Mouse (Mus musculus) hindbrain, embryonic 13.5 days (tissue): ENCODE results near the gene Cblc. TPM values are rescaled to one million over a fixed set of nuclear protein-coding genes. Genes with fewer than 3 reads are reported as not detected.

Experiments
- ATAC-seq: fragments of 200-750 bp; cut with Nextera tagmentation; 2 replicates; pipeline ENCODE4 v1.8.0; 2017; ENCODE audit warnings: moderate TSS enrichment; ENCODE audit not compliant: low FRiP score
- H3K27ac ChIP-seq: fragments of 300-500 bp; sonication (generic); 2 replicates; pipeline ENCODE4 v1.5.1; 2015; ENCODE audit warnings: inconsistent platforms, mild to moderate bottlenecking, moderate library complexity
- H3K27me3 ChIP-seq: fragments of 300-500 bp; sonication (generic); 2 replicates; pipeline ENCODE4 v1.6.1; 2015; ENCODE audit warnings: mild to moderate bottlenecking, inconsistent platforms
- H3K36me3 ChIP-seq: fragments of 300-500 bp; sonication (generic); 2 replicates; pipeline ENCODE4 v1.6.1; 2015; ENCODE audit warnings: mild to moderate bottlenecking, inconsistent platforms
- H3K4me1 ChIP-seq: fragments of 300-500 bp; sonication (generic); replicated peaks from 2 replicates; pipeline ENCODE4 v1.6.1; 2015; ENCODE audit warnings: inconsistent platforms
- H3K4me2 ChIP-seq: fragments of 300-500 bp; sonication (generic); 2 replicates; pipeline ENCODE4 v1.6.1; 2015; ENCODE audit warnings: inconsistent platforms, mild to moderate bottlenecking, moderate library complexity
- H3K4me3 ChIP-seq: fragments of 300-500 bp; sonication (generic); 2 replicates; pipeline ENCODE4 v1.5.1; 2015; ENCODE audit warnings: mild to moderate bottlenecking, inconsistent platforms
- H3K9ac ChIP-seq: fragments of 300-500 bp; sonication (generic); 2 replicates; pipeline ENCODE4 v1.6.1; 2015; ENCODE audit warnings: mild to moderate bottlenecking, inconsistent platforms
- H3K9me3 ChIP-seq: fragments of 300-500 bp; sonication (generic); 2 replicates; pipeline ENCODE4 v1.6.1; 2016; ENCODE audit warnings: inconsistent platforms
- WGBS: fragments of 180-500 bp; shearing (Covaris S2); methylation state at CpG from one replicate; pipeline ENCODE4 v1.1.7; 2015; 5-methylcytosine and 5-hydroxymethylcytosine counted together
- polyA plus RNA-seq: library from polyadenylated mRNA; unstranded; fragments of >200 nt; fragmentation: Nextera tagmentation; extraction: Ambion mirVana; gene quantifications from 2 replicates; pipeline ENCODE4 v1.2.1, GENCODE M21; 2015

Gene Cblc
- polyA plus RNA-seq, 1 experiment from 2014 or later, result not detected

GRCm38 (mm10) chr7:19829694-19830093 lies 33.1 kb upstream of the Cblc start:
- peaks cover 9% of the 10 kb centered on the region for H3K27me3 ChIP-seq
- H3K27ac ChIP-seq, result no peak overlapping the region
- H3K36me3 ChIP-seq, result no peaks in the 10 kb centered on the region
- H3K9ac ChIP-seq, result no peak overlapping the region
- no peak for ATAC-seq
- H3K4me3 ChIP-seq, result no peak overlapping the region
- H3K4me1 ChIP-seq, result no peaks in the 10 kb centered on the region
- 83% methylated on average over 3 of the region's 3 CpGs for WGBS
- no peak overlapping the region for H3K4me2 ChIP-seq
- H3K9me3 ChIP-seq, result no peaks in the 10 kb centered on the region

DNA sequence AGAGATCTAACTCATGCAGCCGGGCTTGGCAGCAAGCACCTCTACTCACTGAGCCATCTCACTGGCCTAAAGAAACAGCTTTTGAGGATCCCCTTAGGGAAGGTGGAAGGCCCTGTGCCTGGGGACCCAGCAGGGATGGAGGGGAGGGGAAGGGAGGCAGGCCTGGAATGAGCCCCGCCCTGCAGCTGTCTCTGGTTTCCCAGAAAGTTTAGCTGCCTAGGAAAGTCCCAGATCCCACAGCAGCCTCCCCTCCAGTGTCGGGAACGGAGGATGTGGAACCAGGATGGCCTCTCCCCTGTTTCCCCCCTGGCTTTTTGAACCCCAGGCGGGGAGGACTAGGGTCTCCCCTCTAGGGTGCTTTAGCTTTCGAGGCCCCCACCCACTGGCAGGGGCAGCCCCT lies 30.1 kb upstream of the Cblc start:
- Histone ChIP-seq H3K4me1 (peaks cover 12% of the 10 kb centered on the region), H3K9ac (no peak overlapping the region), H3K27ac (no peak overlapping the region), H3K27me3 (peaks cover 37% of the 10 kb centered on the region), H3K4me3 (no peak overlapping the region), H3K4me2 (no peak overlapping the region), H3K9me3 (no peaks in the 10 kb centered on the region), H3K36me3 (no peaks in the 10 kb centered on the region)
- WGBS, result 48% methylated on average over 6 of the region's 6 CpGs
- ATAC-seq, result no peak

DNA sequence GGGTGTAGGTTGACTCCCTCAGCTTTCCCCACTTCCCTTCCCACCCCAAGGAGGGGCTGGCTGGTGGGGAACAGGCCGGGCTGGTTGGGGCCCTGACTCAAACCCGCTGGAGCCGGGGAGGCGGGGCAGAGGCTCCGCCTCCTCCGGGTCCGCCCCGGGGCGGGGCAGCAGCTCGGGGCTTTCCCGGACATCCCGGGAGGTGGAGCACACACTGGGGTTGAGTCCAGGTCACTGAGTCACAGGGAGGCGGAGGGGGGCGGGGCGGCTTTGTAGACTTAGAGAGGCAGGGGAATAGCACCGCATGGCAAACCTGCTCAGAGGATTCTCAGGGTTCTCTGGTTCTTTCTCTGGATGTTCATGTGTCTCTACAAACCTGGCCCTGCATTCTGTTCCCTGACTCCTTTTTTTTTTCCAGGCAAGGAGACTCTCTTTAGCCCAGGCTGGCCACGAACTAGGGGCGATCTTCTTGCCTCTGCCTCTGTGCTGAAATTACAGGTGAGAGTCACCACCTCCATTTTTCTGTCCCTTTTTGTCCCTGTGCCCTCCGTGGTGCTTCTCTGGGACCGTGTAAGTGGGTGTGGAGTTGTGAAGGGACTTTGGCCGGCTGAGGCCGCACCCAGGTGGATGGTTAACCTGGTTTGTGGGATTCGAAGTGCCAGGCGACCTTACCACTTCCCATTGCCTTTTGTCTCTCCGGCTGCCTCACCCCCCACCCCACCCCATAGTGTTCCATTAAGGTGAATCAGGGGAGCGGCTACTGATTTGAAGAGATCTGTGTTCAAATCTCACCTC lies 27.8 kb upstream of the Cblc start:
- peak overlapping the region; percentile 34 for H3K4me2 ChIP-seq
- H3K9ac ChIP-seq, result no peak overlapping the region
- peaks cover 57% of the 10 kb centered on the region for H3K27me3 ChIP-seq
- H3K36me3 ChIP-seq, result no peaks in the 10 kb centered on the region
- 0 out of 2 replicates have a peak, but pooled peaks cover 4% of the 10 kb centered on the region for H3K9me3 ChIP-seq
- no peak overlapping the region for H3K27ac ChIP-seq
- 25% methylated on average over 22 of the region's 26 CpGs for WGBS
- no peak overlapping the region for H3K4me3 ChIP-seq
- peaks cover 12% of the 10 kb centered on the region for H3K4me1 ChIP-seq
- no peak for ATAC-seq

DNA sequence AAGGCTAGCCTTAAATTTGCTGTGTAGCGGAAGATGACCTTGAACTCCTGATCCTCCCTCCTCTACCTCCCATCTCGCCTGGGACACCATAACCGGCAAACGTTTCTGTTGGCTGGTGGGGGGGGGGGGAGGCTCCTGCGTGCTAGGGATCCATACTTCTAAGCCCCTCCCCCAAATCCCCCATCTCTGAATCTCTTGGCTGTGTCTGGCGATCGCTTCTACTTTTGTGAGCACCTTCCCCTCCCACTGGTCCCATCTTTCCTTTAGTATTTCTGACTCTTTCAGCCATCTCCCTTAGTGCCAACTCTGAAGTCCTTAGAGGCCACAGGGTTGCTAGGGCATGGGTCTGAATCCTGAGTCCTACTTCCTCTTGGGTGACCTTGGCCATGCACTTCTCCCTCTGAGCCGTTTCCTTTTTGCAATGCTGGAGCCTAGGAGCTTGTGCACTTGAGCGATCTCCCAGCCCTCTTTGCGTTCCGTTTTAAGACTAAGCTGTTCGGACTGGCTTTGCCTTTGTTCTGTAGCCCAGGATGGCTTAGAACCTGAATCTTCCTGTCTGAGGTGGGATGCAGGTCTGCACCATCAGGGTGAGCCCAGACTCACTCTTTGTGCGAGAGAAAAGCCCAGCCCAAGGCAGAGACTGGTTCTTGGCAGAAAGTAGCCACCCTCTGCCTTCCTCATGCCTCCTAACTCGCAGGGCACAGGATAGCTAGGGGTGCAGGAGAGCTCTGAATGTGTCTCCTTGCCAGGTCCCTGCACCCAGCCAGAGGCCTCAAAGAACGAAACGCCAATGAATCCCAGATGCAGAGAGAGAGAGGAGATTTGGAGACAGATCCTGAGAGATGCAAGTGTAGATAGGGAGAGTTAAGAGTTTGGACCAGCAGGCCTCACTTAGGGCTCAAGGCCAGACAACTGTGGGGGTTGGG lies 26.9 kb upstream of the Cblc start:
- Histone ChIP-seq H3K4me1 (peaks cover 12% of the 10 kb centered on the region), H3K9ac (no peak overlapping the region), H3K36me3 (no peaks in the 10 kb centered on the region), H3K27me3 (peaks cover 65% of the 10 kb centered on the region), H3K4me3 (no peak overlapping the region), H3K4me2 (peak overlapping the region; percentile 34; the same call in 1 of the 2 replicates), H3K27ac (no peak overlapping the region), H3K9me3 (0 out of 2 replicates have a peak, but pooled peaks cover 4% of the 10 kb centered on the region)
- ATAC-seq, result no peak
- 27% methylated on average over 16 of the region's 16 CpGs for WGBS

DNA sequence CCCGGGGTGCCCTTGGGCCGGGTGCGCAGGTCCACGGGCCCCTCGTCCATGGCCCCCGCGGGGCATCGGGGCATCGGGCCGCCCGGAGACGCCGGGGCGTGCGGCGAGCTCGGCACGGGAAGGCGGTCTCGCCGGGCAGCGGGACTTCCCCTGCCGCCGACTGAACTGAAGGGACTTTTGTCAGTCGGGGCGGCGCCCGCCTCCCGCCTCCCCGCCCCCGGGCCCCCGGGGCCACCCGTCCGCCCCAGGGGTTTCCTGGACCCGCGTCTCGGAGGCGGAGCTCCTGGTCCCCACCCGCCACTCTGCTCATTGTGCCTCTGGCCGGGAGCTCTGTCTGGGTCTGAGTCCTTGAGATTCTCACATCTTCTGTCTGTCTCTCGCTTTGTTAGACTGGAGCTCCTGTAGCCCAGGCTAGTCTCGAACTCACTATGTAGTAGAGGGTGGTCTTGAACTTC lies 26.0 kb upstream of the Cblc start, which contains the start of gene Bcl3:
Gene Bcl3, minus strand, starts transcription at position 167 of the 455 bp plus-strand sequence.
- H3K4me2 ChIP-seq, result peak within 1 kb of the TSS; percentile 51
- H3K4me1 ChIP-seq, result peaks cover 16% of the 10 kb centered on the region
- H3K4me3 ChIP-seq, result peak within 1 kb of the TSS; percentile 33
- no peak within 1 kb of the TSS for H3K27ac ChIP-seq
- peak within 1 kb of the TSS; percentile 59; the same call in 1 of the 2 replicates for H3K9ac ChIP-seq
- 0 out of 2 replicates have a peak, but pooled peaks cover 4% of the 10 kb centered on the region for H3K9me3 ChIP-seq
- WGBS, result under 1% methylated on average over 36 of the region's 42 CpGs
- no peak for ATAC-seq
- H3K27me3 ChIP-seq, result peaks cover 72% of the 10 kb centered on the region
- no peaks in the 10 kb centered on the region for H3K36me3 ChIP-seq

- H3K9me3 ChIP-seq, result 0 out of 2 replicates have a peak, but pooled peaks cover 4% of the 10 kb centered on the region
- peak overlapping the region; percentile 59; the same call in 1 of the 2 replicates for H3K9ac ChIP-seq
- H3K4me3 ChIP-seq, result peak overlapping the region; percentile 33
- WGBS, result 4% methylated on average over 20 of the region's 20 CpGs
- H3K4me1 ChIP-seq, result peaks cover 20% of the 10 kb centered on the region
- ATAC-seq, result no peak
- peaks cover 77% of the 10 kb centered on the region for H3K27me3 ChIP-seq
- H3K4me2 ChIP-seq, result peak overlapping the region; percentile 51
- H3K36me3 ChIP-seq, result no peaks in the 10 kb centered on the region
- no peak overlapping the region for H3K27ac ChIP-seq
Observed at GRCm38 (mm10) chr7:19822193-19822592, 25.6 kb upstream of the Cblc start.

GRCm38 (mm10) chr7:19821633-19822032 lies 25.0 kb upstream of the Cblc start:
- no peak overlapping the region for H3K27ac ChIP-seq
- H3K4me3 ChIP-seq, result no peak overlapping the region
- WGBS, result 55% methylated on average over 7 of the region's 7 CpGs
- H3K36me3 ChIP-seq, result no peaks in the 10 kb centered on the region
- H3K9me3 ChIP-seq, result 0 out of 2 replicates have a peak, but pooled peaks cover 4% of the 10 kb centered on the region
- no peak overlapping the region for H3K9ac ChIP-seq
- peaks cover 26% of the 10 kb centered on the region for H3K4me1 ChIP-seq
- peaks cover 82% of the 10 kb centered on the region for H3K27me3 ChIP-seq
- ATAC-seq, result no peak
- no peak overlapping the region for H3K4me2 ChIP-seq

GRCm38 (mm10) chr7:19820347-19821048 lies 23.9 kb upstream of the Cblc start:
- H3K9me3 ChIP-seq, result 0 out of 2 replicates have a peak, but pooled peaks cover 4% of the 10 kb centered on the region
- peaks cover 37% of the 10 kb centered on the region for H3K4me1 ChIP-seq
- H3K9ac ChIP-seq, result no peak overlapping the region
- H3K4me2 ChIP-seq, result no peak overlapping the region
- no peaks in the 10 kb centered on the region for H3K36me3 ChIP-seq
- 79% methylated on average over 3 of the region's 3 CpGs for WGBS
- ATAC-seq, result no peak
- H3K27ac ChIP-seq, result no peak overlapping the region
- H3K4me3 ChIP-seq, result no peak overlapping the region
- H3K27me3 ChIP-seq, result peaks cover 90% of the 10 kb centered on the region

- no peak overlapping the region for H3K4me3 ChIP-seq
- peaks cover 34% of the 10 kb centered on the region for H3K4me1 ChIP-seq
- H3K36me3 ChIP-seq, result no peaks in the 10 kb centered on the region
- no peak for ATAC-seq
- no peak overlapping the region for H3K4me2 ChIP-seq
- 87% methylated on average over 7 of the region's 7 CpGs for WGBS
- no peak overlapping the region for H3K27ac ChIP-seq
- H3K27me3 ChIP-seq, result peaks cover 78% of the 10 kb centered on the region
- H3K9me3 ChIP-seq, result 0 out of 2 replicates have a peak, but pooled peaks cover 4% of the 10 kb centered on the region
- H3K9ac ChIP-seq, result no peak overlapping the region
Observed at GRCm38 (mm10) chr7:19818875-19819274, 22.3 kb upstream of the Cblc start.

GRCm38 (mm10) chr7:19818440-19818839 lies 21.8 kb upstream of the Cblc start:
- H3K4me1 ChIP-seq, result peaks cover 34% of the 10 kb centered on the region
- no peak overlapping the region for H3K4me2 ChIP-seq
- H3K27ac ChIP-seq, result no peak overlapping the region
- H3K27me3 ChIP-seq, result peaks cover 78% of the 10 kb centered on the region
- WGBS, result 82% methylated on average over 5 of the region's 5 CpGs
- H3K36me3 ChIP-seq, result no peaks in the 10 kb centered on the region
- H3K4me3 ChIP-seq, result no peak overlapping the region
- H3K9me3 ChIP-seq, result 0 out of 2 replicates have a peak, but pooled peaks cover 4% of the 10 kb centered on the region
- H3K9ac ChIP-seq, result no peak overlapping the region
- no peak for ATAC-seq

GRCm38 (mm10) chr7:19817382-19818105 lies 20.9 kb upstream of the Cblc start:
- Histone ChIP-seq H3K4me2 (peak overlapping the region; percentile 63), H3K9me3 (0 out of 2 replicates have a peak, but pooled peaks cover 4% of the 10 kb centered on the region), H3K27me3 (peaks cover 78% of the 10 kb centered on the region), H3K27ac (no peak overlapping the region), H3K9ac (peak overlapping the region; percentile 58), H3K36me3 (no peaks in the 10 kb centered on the region), H3K4me1 (peaks cover 31% of the 10 kb centered on the region), H3K4me3 (no peak overlapping the region)
- ATAC-seq, result peak; percentile 21
- WGBS, result 8% methylated on average over 15 of the region's 15 CpGs
